Mouse (Mus musculus) liver, embryonic 14.5 days (tissue): Measurements from ENCODE around the gene Opcml.

ENCODE experiments used
- CTCF ChIP-seq: IDR thresholded peaks from 2 replicates; pipeline ENCODE4 v1.5.1; 2016; ENCODE audit warnings: antibody characterized with exemption, low read depth, control low read depth
- EP300 ChIP-seq: IDR thresholded peaks from 2 replicates; pipeline ENCODE4 v1.6.1; 2016; ENCODE audit warnings: antibody characterized with exemption, low read depth

DNA sequence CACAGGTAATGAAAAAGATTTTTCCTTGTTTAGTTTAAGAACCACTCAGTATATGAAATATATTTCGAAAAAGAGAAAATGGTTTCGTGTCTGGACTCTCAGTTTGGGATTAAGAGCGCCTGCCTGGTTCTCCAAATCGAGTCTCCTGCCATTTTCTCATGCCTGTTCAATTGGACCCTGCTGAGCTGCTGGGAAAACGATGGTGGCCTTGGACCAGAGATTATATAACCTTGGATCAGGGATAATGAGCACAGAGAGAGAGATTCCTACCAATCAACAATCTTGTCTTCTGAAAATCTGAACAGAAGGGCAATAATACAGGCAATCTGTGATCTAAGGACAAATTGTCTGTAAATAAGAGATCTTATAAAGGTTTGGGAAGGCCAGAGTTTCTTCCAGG, 962.3 kb downstream of the Opcml start:
- TF ChIP-seq CTCF (no peak), EP300 (no peak)
